Mouse (Mus musculus) megakaryocyte, embryonic 14.5 days (primary cell): ENCODE data around the gene Tmc2.

Experiments
- FLI1 ChIP-seq: IDR thresholded peaks from 2 replicates; pipeline ENCODE4 v1.6.1; 2012; ENCODE audit warnings: low read length, inconsistent platforms, mixed read lengths
- GATA1 ChIP-seq: IDR thresholded peaks from 3 replicates; pipeline ENCODE4 v1.6.1; 2012; ENCODE audit warnings: mixed read lengths, low read length, inconsistent platforms, borderline replicate concordance

GRCm38 (mm10) chr2:130289086-130289485, 94.1 kb downstream of the Tmc2 start:
- TF ChIP-seq GATA1 (no peak), FLI1 (no peak)
